Mouse (Mus musculus): ENCODE measurements at regions not wholly inside any gene's neighbourhood (a gene's known extent, or its start where the extent isn't known, plus 50 kb on each side); places are given as distances from the start of the nearest gene placed in this dataset.

- no peak for TF ChIP-seq CTCF (IDR thresholded peaks at IDR 0.05; ENCODE audit: low read depth)
- no peak for TF ChIP-seq EP300 (IDR thresholded peaks at IDR 0.05; ENCODE audit: low read depth)
Measured at GRCm38 (mm10) chr13:28645881-28646280, 307.6 kb downstream of the Sox4 start.
